Mouse (Mus musculus): ENCODE measurements around the gene Fbxw26. TPM values are rescaled to one million over a fixed set of nuclear protein-coding genes. Genes with fewer than 3 reads are reported as not detected.
"Not testable (repeated sequence)": the region's sequence is repeated elsewhere in the genome, so short reads cannot be mapped to it uniquely, and the experiment has no call there.

Fbxw26 gene
- not detected in 2 replicates for total RNA-seq (2021)
- long read RNA-seq, result 0 reads

DNA sequence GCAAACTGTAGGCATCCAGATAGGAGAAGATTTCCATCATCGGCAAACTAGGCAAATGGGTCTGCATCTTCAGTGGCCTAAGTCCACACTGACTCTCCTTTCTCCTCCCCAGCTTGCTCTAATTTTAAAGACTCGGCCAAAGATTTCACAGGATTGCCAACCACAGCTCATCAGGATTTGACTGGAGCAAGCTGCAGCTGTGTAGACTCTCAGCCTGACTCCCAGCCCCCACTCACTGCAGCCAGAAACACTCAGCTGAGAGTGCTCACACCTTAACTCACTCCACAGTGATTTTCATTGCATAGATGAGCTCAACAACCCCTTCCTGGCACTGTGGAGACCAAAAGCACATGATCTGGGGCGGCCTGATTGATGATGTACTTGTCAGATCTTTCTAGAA, at the start of gene Fbxw26:
Fbxw26 (minus strand) TSS at position 101 of the 400 bp plus-strand sequence.
- not testable (repeated sequence) for DNase-seq

DNA sequence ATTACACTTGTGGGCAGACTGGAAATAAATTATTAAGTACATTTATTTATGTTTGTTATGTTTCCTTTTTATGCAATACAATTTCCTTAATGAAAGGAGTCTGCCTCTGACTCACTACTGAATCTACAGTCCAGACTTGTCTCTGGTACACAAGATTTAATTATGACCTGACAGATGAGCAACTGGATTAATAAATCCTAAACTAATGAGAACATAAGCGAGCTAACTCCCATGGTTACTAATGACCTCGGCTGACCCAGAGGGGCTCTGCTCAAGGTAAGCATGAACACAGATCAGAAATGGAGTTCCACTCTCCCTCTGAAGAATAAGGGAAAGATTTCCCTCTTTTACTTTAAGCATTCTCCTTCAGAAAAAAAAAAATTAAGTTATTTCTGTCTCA, 49.3 kb upstream of the Fbxw26 start:
- no peak for DNase-seq

DNA sequence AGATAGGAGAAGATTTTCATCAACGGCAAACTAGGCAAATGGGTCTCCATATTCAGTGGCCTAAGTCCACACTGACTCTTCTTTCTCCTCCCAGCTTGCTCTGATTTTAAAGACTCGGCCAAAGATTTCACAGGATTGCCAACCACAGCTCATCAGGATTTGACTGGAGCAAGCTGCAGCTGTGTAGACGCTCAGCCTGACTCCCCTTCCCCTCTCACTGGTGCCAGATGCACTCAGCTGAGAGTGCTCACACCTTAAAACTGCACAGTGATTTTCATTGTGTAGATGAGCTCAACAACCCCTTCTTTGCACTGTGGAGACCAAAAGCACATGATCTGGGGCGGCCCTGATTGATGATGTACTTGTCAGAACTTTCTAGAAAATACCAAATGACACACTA, 44.7 kb upstream of the Fbxw26 start, which contains the start of gene Fbxw27:
Fbxw27 (minus strand) TSS at position 101 of the 400 bp plus-strand sequence.
- not testable (repeated sequence) for DNase-seq

DNA sequence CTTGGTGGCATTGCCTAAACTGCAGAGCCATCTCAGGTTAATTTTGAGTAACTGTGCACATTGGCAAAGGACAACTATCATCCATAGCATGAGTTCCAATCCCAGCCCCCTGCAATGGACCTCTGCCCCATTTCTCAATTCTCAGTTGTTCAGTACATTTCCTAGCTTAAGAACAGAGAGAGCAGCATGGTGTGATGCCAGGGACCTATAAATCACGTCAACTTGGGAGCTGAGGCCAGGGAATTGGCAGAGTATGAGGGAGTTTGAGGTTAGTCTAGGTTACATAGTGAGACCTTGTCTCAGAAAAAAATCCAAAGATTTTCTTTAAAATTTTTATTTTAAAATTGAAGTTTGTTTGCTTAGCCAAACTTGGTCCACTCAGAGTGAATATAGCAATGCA, 21.0 kb upstream of the Fbxw26 start:
- DNase-seq, result peak; percentile 42

DNA sequence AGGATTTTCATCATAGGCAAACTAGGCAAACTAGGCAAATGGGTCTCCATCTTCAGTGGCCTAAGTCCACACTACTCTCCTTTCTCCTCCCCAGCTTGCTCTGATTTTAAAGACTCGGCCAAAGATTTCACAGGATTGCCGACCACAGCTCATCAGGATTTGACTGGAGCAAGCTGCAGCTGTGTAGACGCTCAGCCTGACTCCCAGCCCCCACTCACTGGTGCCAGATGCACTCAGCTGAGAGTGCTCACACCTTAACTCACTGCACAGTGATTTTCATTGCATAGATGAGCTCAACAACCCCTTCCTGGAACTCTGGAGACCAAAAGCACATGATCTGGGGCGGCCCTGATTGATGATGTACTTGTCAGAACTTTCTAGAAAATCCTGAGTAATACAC, 43.3 kb downstream of the Fbxw26 start, which contains the start of gene Fbxw18:
Fbxw18 (minus strand) TSS at position 101 of the 400 bp plus-strand sequence.
- DNase-seq, result not testable (repeated sequence)

DNA sequence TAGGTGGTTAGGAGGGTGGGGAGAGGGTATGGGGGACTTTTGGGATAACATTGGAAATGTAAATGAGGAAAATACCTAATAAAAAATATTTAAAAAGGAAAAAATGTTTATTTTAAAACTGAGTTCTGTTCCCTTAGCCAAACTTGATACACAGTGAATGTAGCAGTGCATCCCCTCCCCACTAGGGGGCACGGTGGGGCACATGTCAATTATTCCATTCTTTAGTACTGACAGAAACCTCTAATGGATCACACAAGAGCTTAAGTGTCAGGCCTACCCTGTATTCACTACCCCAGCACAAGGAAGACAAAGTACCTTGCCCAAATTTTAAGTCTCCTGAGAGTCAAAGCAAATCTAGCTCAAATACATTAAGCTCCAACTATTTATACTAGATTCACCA, 60.6 kb downstream of the Fbxw26 start:
- peak; percentile 76 for DNase-seq

Other genes with a start within 250 kb of the Fbxw26 start
- not detected in 2 replicates for gene Fbxw15, start 177.8 kb downstream of the Fbxw26 start, total RNA-seq (2021)
- not detected in 2 replicates for gene Fbxw24, start 120.0 kb downstream of the Fbxw26 start, total RNA-seq (2021)
- gene Fbxw25, start 81.4 kb downstream of the Fbxw26 start, total RNA-seq (2021), result not detected in 2 replicates
- gene Fbxw18, start 43.4 kb downstream of the Fbxw26 start, total RNA-seq (2021), result not detected in 2 replicates
- gene Fbxw27, start 44.6 kb upstream of the Fbxw26 start, total RNA-seq (2021), result not detected in 2 replicates
- 15.5 and 18.3 TPM in 2 replicates for gene Spink8, start 66.2 kb upstream of the Fbxw26 start, total RNA-seq (2021)
- gene Nme6, start 86.7 kb upstream of the Fbxw26 start, total RNA-seq (2021), result 23.1 and 32.1 TPM in 2 replicates
- not detected in 2 replicates for gene Camp, start 103.5 kb upstream of the Fbxw26 start, total RNA-seq (2021)
- 11.5 and 12.9 TPM in 2 replicates for gene Cdc25a, start 129.5 kb upstream of the Fbxw26 start, total RNA-seq (2021)
- 83.4 and 92.8 TPM in 2 replicates for gene Map4, start 185.4 kb upstream of the Fbxw26 start, total RNA-seq (2021)

All from adrenal gland, postnatal 25 days (tissue).